Mouse (Mus musculus) skeletal muscle tissue, adult 2 months (tissue): ENCODE results near the gene 5330417H12Rik.

ENCODE experiments used
- DNase-seq: peaks from one replicate; pipeline ENCODE4 v3.0.0-alpha.2; 2012; ENCODE audit warnings: low read depth, low spot score

The 5330417H12Rik gene

GRCm38 (mm10) chr7:107628383-107628782, 3.4 kb upstream of the 5330417H12Rik start:
- DNase-seq = no peak

- DNase-seq = peak; percentile 51
These were observed 820 bp upstream of the 5330417H12Rik start for GRCm38 (mm10) chr7:107625781-107626180.

GRCm38 (mm10) chr7:107624432-107624831, 529 bp downstream of the 5330417H12Rik start:
- no peak for DNase-seq

- no peak for DNase-seq
These were observed 4.8 kb downstream of the 5330417H12Rik start for GRCm38 (mm10) chr7:107620137-107620536.

GRCm38 (mm10) chr7:107619225-107619624, 5.7 kb downstream of the 5330417H12Rik start:
- peak; percentile 61 for DNase-seq

- DNase-seq = no peak
These were observed 6.7 kb downstream of the 5330417H12Rik start for GRCm38 (mm10) chr7:107618028-107618992.

- no peak for DNase-seq
These were observed 14.1 kb downstream of the 5330417H12Rik start for GRCm38 (mm10) chr7:107610880-107611279.

- DNase-seq = no peak
These were observed 15.2 kb downstream of the 5330417H12Rik start for GRCm38 (mm10) chr7:107609622-107610255.

- no peak for DNase-seq
These were observed 17.2 kb downstream of the 5330417H12Rik start for GRCm38 (mm10) chr7:107607766-107608165.

- DNase-seq = no peak
These were observed 22.0 kb downstream of the 5330417H12Rik start for GRCm38 (mm10) chr7:107602913-107603312.

- no peak for DNase-seq
These were observed 22.5 kb downstream of the 5330417H12Rik start for GRCm38 (mm10) chr7:107602505-107602904.

- DNase-seq = no peak
These were observed 24.3 kb downstream of the 5330417H12Rik start for GRCm38 (mm10) chr7:107600651-107601050.

GRCm38 (mm10) chr7:107597956-107598355, 27.0 kb downstream of the 5330417H12Rik start:
- DNase-seq = no peak

- DNase-seq = no peak
These were observed 28.2 kb downstream of the 5330417H12Rik start for GRCm38 (mm10) chr7:107596753-107597152.

GRCm38 (mm10) chr7:107595426-107595825, 29.5 kb downstream of the 5330417H12Rik start:
- DNase-seq = no peak

GRCm38 (mm10) chr7:107594857-107595402, 30.0 kb downstream of the 5330417H12Rik start, which contains the start of gene Ppfibp2:
Gene Ppfibp2 (plus strand): TSS chr7:107595207.
- peak; percentile 85 for DNase-seq

GRCm38 (mm10) chr7:107594325-107594856, 30.6 kb downstream of the 5330417H12Rik start:
- DNase-seq = peak; percentile 59

- DNase-seq = peak; percentile 63
These were observed 31.1 kb downstream of the 5330417H12Rik start for GRCm38 (mm10) chr7:107593904-107594303.

GRCm38 (mm10) chr7:107592641-107593040, 32.3 kb downstream of the 5330417H12Rik start:
- DNase-seq = peak; percentile 85

- no peak for DNase-seq
These were observed 50.7 kb downstream of the 5330417H12Rik start for GRCm38 (mm10) chr7:107574276-107574675.
